Mouse (Mus musculus) G1E (cell line): ENCODE results near the gene Tmem184a.

Experiments
- CTCF ChIP-seq: IDR thresholded peaks from 2 replicates; pipeline ENCODE4 v1.5.1; 2012; ENCODE audit warnings: low read depth, low read length, inconsistent platforms, mixed read lengths
- GATA1 ChIP-seq: IDR thresholded peaks from 2 replicates; pipeline ENCODE4 v1.6.1; 2012; ENCODE audit warnings: borderline replicate concordance, low read length, inconsistent platforms, mixed read lengths
- POLR2AphosphoS5 ChIP-seq: IDR thresholded peaks from 2 replicates; pipeline ENCODE4 v1.6.1; 2012; ENCODE audit warnings: low read depth, low read length, inconsistent platforms; ENCODE audit not compliant: insufficient replicate concordance
- TAL1 ChIP-seq: conservative IDR thresholded peaks from 2 replicates; pipeline ENCODE4 v1.6.1; 2012; ENCODE audit warnings: low read depth, low read length, inconsistent platforms, mixed read lengths

DNA sequence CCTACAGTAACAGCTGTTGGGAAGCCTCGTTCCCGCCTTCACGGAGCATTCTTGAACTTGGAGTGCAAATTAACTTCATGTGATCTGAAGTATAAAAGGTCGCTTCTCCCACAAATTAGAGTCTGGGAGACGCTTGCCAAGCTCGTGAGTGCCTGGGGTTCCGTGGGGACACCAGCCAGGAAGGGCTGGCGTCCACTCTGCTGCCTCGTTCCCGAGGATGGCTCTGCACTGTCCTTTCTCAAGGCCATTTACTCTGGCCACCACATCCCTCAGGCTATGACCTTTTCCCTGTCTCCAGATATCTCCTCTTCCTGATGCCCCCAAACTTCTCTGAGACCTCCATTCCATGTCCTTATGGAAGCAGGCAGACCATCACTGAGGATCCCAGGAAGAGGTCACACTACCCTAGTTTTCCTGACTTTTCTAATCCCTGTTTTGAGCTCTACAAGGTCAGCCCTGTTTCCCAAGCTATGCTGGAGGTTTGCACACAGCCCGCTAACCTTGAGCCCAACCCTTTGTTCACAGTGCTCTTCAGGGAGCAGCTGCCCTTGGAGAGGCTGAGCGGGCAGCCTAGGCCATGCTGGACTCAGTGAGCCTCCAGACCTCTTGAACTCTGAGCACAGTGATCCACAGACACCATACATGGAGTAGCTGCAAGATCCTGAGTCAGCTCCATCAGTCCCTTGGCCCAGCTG is 30.1 kb upstream of the Tmem184a start:
- TF ChIP-seq GATA1 = no peak
- no peak for TF ChIP-seq CTCF
- TF ChIP-seq POLR2AphosphoS5 = no peak
- TF ChIP-seq TAL1 = no peak
